Mouse (Mus musculus) embryonic facial prominence, embryonic 11.5 days (tissue): ENCODE results near the gene Sgtb. TPM values are rescaled to one million over a fixed set of nuclear protein-coding genes. Genes with fewer than 3 reads are reported as not detected.
A peak's percentile ranks its signal among the peaks of the same experiment; 100 is the strongest.

Source experiments
- ATAC-seq: fragments of 200-750 bp; cut with Nextera tagmentation; replicated peaks from 2 replicates; pipeline ENCODE4 v1.8.0; 2017; ENCODE audit warnings: low read depth; ENCODE audit not compliant: insufficient number of reproducible peaks, low FRiP score, low TSS enrichment
- DNase-seq: peaks from one replicate; pipeline ENCODE4 v3.0.0-alpha.2; 2015; ENCODE audit warnings: low spot score
- H3K27ac ChIP-seq: fragments of 300-500 bp; sonication (generic); replicated peaks from 2 replicates; pipeline ENCODE4 v1.5.1; 2014; ENCODE audit warnings: mild to moderate bottlenecking, low read depth, low read length, control low read depth
- H3K27me3 ChIP-seq: fragments of 300-500 bp; sonication (generic); 2 replicates; pipeline ENCODE4 v1.6.1; 2014; ENCODE audit warnings: mild to moderate bottlenecking, low read length, moderate library complexity, mixed read lengths; ENCODE audit not compliant: control insufficient read depth, insufficient read depth
- H3K36me3 ChIP-seq: fragments of 300-500 bp; sonication (generic); replicated peaks from 2 replicates; pipeline ENCODE4 v1.6.1; 2014; ENCODE audit warnings: low read depth, mild to moderate bottlenecking, low read length, moderate library complexity, mixed read lengths; ENCODE audit not compliant: control insufficient read depth, insufficient read depth
- H3K4me1 ChIP-seq: fragments of 300-500 bp; sonication (generic); 2 replicates; pipeline ENCODE4 v1.6.1; 2014; ENCODE audit warnings: low read length, mixed read lengths; ENCODE audit not compliant: control insufficient read depth, insufficient read depth
- H3K4me2 ChIP-seq: fragments of 300-500 bp; sonication (generic); 2 replicates; pipeline ENCODE4 v1.6.1; 2014; ENCODE audit warnings: low read depth, mild to moderate bottlenecking, control low read depth, low read length, moderate library complexity
- H3K4me3 ChIP-seq: fragments of 300-500 bp; sonication (generic); 2 replicates; pipeline ENCODE4 v1.5.1; 2014; ENCODE audit warnings: low read depth, low read length, control low read depth
- H3K9ac ChIP-seq: fragments of 300-500 bp; sonication (generic); replicated peaks from 2 replicates; pipeline ENCODE4 v1.6.1; 2014; ENCODE audit warnings: mild to moderate bottlenecking, control low read depth, low read length
- H3K9me3 ChIP-seq: fragments of 300-500 bp; sonication (generic); replicated peaks from 2 replicates; pipeline ENCODE4 v1.6.1; 2016; ENCODE audit warnings: mild to moderate bottlenecking, low read length, inconsistent platforms, mixed read lengths; ENCODE audit not compliant: control insufficient read depth
- WGBS: fragments of 180-500 bp; shearing (Covaris S2); extraction: QIAGEN DNeasy Blood & Tissue Kit; methylation state at CpG from one replicate; pipeline ENCODE4 v1.1.7; 2014; 5-methylcytosine and 5-hydroxymethylcytosine counted together
- polyA plus RNA-seq: library from polyadenylated mRNA; unstranded; fragments of >200 nt; fragmentation: Nextera tagmentation; extraction: Ambion mirVana; gene quantifications from 2 replicates; pipeline ENCODE4 v1.2.1, GENCODE M21; 2014

Sgtb gene
- polyA plus RNA-seq, 1 experiment from 2014 or later = 13.8 TPM

DNA sequence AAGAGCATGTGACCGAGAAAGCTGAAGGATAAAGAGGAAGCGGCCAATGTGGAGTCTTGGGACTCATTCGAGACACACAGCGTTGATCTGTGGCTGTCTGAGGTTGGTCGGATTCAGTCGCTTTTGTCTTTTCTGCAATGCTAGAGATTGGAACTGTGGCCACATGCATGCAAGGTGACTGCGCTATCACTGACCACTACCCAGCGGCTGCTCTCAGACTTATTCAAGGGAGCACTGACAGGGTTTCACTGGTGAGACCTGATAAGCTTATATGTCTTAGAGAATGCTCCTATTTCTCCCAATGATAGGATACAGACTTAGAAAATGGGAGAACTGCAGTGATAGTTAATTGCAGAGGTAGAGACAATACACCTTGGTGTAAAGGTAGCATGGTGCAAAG lies 35.3 kb upstream of the Sgtb start:
- Histone ChIP-seq H3K27ac (no peak overlapping the region), H3K9me3 (no peaks in the 10 kb centered on the region), H3K27me3 (no peaks in the 10 kb centered on the region), H3K4me3 (no peak overlapping the region), H3K36me3 (no peaks in the 10 kb centered on the region; the same call in 1 of the 2 replicates), H3K9ac (no peak overlapping the region), H3K4me1 (no peaks in the 10 kb centered on the region), H3K4me2 (no peak overlapping the region)
- DNase-seq (no peak), ATAC-seq (no peak)
- WGBS = 95% methylated on average over 8 of the region's 8 CpGs

- no peaks in the 10 kb centered on the region; the same call in 1 of the 2 replicates for H3K36me3 ChIP-seq
- WGBS = 82% methylated on average over 10 of the region's 10 CpGs
- DNase-seq (no peak), ATAC-seq (no peak)
- no peaks in the 10 kb centered on the region for H3K9me3 ChIP-seq
- H3K4me1 ChIP-seq = no peaks in the 10 kb centered on the region
- H3K9ac ChIP-seq = no peak overlapping the region
- no peak overlapping the region for H3K4me3 ChIP-seq
- no peak overlapping the region for H3K4me2 ChIP-seq
- H3K27ac ChIP-seq = no peak overlapping the region
- no peaks in the 10 kb centered on the region for H3K27me3 ChIP-seq
Measured at GRCm38 (mm10) chr13:104074731-104075130, 34.8 kb upstream of the Sgtb start.

DNA sequence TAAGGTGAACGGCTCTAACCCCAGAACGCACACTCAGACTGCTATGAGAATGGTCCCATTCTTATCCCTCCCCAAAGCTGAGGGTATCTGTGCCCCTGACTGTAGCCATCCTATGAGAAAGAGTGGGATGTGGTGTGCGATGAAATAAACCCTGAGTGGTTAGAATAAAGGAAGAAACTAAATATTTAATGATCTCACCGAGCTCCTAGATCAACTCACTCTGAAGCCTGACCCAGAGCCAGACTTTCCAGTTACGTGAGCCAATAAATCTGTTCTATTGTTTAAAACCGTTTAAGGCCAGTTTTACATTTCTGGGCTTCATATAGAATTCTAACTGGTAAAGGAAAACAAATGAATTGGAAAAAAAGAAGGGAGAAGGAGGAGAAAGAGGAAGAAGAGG lies 32.5 kb upstream of the Sgtb start:
- Histone ChIP-seq H3K9me3 (no peaks in the 10 kb centered on the region), H3K27ac (no peak overlapping the region), H3K4me1 (no peaks in the 10 kb centered on the region), H3K36me3 (no peaks in the 10 kb centered on the region; the same call in 1 of the 2 replicates), H3K4me2 (no peak overlapping the region), H3K4me3 (no peak overlapping the region), H3K27me3 (no peaks in the 10 kb centered on the region), H3K9ac (no peak overlapping the region)
- WGBS = 88% methylated on average over 6 of the region's 6 CpGs
- DNase-seq (no peak), ATAC-seq (no peak)

- Histone ChIP-seq H3K4me3 (no peak overlapping the region), H3K9ac (no peak overlapping the region), H3K27me3 (no peaks in the 10 kb centered on the region), H3K27ac (no peak overlapping the region), H3K4me1 (no peaks in the 10 kb centered on the region), H3K9me3 (no peaks in the 10 kb centered on the region), H3K36me3 (no peaks in the 10 kb centered on the region), H3K4me2 (no peak overlapping the region)
- ATAC-seq (no peak), DNase-seq (no peak)
- WGBS = 89% methylated on average over 7 of the region's 7 CpGs
Measured at GRCm38 (mm10) chr13:104082504-104082903, 27.0 kb upstream of the Sgtb start.

GRCm38 (mm10) chr13:104084600-104084999 lies 24.9 kb upstream of the Sgtb start:
- H3K9me3 ChIP-seq = no peaks in the 10 kb centered on the region
- 89% methylated on average over 2 of the region's 2 CpGs for WGBS

DNA sequence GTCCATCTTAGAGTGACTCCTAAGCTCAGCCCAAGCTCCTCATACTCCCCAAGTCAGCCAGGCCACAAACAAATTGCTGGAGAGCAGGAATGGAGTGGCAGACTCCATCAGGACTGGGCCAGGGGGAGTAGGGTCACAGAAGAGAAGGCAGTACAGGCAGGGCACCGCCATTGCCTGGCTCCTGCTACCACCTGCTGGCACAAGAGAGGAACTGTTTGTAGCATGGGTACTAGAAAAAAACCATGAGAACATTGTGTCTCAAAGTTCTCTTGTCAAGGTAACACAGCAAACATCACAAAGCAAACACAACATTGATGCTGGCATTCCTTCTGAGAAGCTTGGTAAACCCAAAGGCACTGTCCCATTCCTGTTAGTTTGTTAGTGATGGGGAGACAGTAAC lies 20.2 kb upstream of the Sgtb start:
- no peak overlapping the region for H3K4me3 ChIP-seq
- 18% methylated on average over 1 of the region's 1 CpGs for WGBS
- H3K4me2 ChIP-seq = no peak overlapping the region
- ATAC-seq (peak; percentile 56; the same call in 1 of the 2 replicates), DNase-seq (peak; percentile 61)
- no peaks in the 10 kb centered on the region for H3K36me3 ChIP-seq
- no peak overlapping the region for H3K9ac ChIP-seq
- H3K27me3 ChIP-seq = no peaks in the 10 kb centered on the region
- no peaks in the 10 kb centered on the region for H3K4me1 ChIP-seq
- no peak overlapping the region for H3K27ac ChIP-seq
- H3K9me3 ChIP-seq = no peaks in the 10 kb centered on the region

More at GRCm38 (mm10) chr13:104084600-104084999, 24.9 kb upstream of the Sgtb start:
- ATAC-seq = no peak
- H3K36me3 ChIP-seq = no peaks in the 10 kb centered on the region
- H3K27ac ChIP-seq = no peak overlapping the region
- no peak overlapping the region for H3K4me2 ChIP-seq
- no peak for DNase-seq
- H3K27me3 ChIP-seq = no peaks in the 10 kb centered on the region
- no peaks in the 10 kb centered on the region for H3K4me1 ChIP-seq
- no peak overlapping the region for H3K4me3 ChIP-seq
- no peak overlapping the region for H3K9ac ChIP-seq

DNA sequence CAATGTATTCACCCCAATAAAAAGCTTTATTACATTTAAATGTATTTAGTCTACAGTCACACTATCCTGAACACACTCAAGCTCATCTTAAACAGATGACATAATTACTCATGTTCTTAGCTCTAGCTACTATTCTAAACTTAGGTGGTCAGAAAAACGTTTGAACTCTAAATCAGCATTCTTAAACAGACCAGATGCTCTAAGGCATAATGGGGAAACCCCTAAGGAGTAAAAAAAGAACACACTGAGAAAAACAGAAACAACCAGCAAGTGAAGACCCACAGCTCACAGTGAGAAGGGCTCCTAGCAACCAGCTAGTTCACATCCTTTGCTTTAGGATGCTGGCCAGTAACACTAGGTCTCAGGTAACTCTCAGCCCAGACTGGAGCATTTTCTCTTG lies 17.8 kb upstream of the Sgtb start:
- 19% methylated on average over 1 of the region's 1 CpGs for WGBS
- no peak for DNase-seq
- Histone ChIP-seq H3K27me3 (no peaks in the 10 kb centered on the region), H3K27ac (no peak overlapping the region), H3K4me3 (no peak overlapping the region), H3K36me3 (no peaks in the 10 kb centered on the region), H3K4me2 (no peak overlapping the region), H3K9ac (no peak overlapping the region), H3K9me3 (no peaks in the 10 kb centered on the region), H3K4me1 (no peaks in the 10 kb centered on the region)
- no peak for ATAC-seq

DNA sequence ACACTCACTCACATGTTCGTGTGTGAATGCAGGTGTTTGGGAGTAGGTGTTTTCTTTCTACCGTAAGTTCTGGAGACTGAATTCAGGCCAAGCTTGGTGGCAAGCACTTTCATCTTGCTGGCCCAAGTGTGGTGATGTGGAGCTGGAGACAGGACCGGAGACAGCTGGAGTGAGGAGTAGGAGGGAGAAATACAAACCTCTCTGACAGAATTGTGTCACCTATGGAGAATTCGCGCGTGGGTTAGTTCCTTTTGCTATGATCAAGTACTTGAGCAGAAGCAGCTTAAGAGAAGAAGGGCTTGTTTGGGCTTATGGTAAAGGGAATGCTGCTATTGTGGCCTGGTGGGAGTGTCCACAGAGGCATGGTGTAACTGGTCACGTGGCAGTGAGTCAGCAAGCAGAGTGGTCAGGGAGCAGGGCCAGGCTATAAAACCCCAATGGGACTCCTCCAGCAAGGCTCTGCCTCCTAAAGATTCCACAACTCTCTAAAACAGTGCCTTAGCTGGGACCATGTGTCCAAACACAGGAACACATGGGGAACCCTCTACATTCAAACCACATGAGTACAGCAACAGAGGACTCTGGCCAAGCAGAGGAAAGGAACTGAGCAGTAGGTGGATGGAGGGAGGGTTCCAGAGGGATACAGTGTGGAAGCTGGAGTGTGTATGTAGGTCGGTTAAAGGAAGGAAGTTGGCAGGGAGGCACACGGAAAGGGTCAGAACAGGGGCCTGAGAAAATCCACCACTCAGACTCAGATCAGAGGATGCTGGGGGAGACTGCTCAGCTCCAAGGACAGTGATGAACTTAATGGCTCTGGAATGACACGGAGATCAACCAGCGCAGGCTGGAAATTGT lies 14.8 kb upstream of the Sgtb start:
- WGBS = 79% methylated on average over 11 of the region's 11 CpGs
- no peak for ATAC-seq
- no peaks in the 10 kb centered on the region for H3K27me3 ChIP-seq

More for the DNA sequence above, 14.8 kb upstream of the Sgtb start:
- Histone ChIP-seq H3K36me3 (no peaks in the 10 kb centered on the region), H3K4me1 (no peaks in the 10 kb centered on the region), H3K9ac (no peak overlapping the region), H3K4me3 (no peak overlapping the region), H3K9me3 (no peaks in the 10 kb centered on the region), H3K27ac (no peak overlapping the region), H3K4me2 (no peak overlapping the region)
- DNase-seq = no peak
